Mouse (Mus musculus): ENCODE results near the gene Hnrnpm.
"Not testable (repeated sequence)": the region's sequence is repeated elsewhere in the genome, so short reads cannot be mapped to it uniquely, and the experiment has no call there.

The Hnrnpm gene

DNA sequence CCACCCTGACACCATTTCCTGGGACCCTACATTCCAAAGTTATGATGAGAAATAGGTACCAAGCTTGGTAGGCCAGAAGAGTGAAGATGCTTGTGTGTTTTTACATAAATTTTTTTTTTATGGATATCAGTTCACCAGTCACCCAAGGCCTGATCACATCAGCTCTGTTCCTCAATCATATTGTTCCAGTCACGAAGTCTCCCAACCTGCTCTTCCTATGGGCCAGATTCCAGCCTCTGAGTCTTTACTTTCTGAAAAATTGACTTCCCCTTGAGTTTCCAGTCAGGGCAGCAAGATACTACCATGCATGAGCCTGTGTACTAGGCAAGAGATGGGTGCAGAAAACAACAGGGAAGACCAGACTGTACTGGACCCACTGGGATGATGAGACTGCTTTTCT, at the start of gene Hnrnpm:
TSS of gene Hnrnpm (minus strand) at position 101 of the 400 bp plus-strand sequence.
- no peak for DNase-seq (ENCODE audit: low read depth, low spot score)

- not testable (repeated sequence) for DNase-seq (ENCODE audit: low read depth, low spot score)
These were observed 46.9 kb upstream of the Hnrnpm start for GRCm38 (mm10) chr17:33733526-33733925.

DNA sequence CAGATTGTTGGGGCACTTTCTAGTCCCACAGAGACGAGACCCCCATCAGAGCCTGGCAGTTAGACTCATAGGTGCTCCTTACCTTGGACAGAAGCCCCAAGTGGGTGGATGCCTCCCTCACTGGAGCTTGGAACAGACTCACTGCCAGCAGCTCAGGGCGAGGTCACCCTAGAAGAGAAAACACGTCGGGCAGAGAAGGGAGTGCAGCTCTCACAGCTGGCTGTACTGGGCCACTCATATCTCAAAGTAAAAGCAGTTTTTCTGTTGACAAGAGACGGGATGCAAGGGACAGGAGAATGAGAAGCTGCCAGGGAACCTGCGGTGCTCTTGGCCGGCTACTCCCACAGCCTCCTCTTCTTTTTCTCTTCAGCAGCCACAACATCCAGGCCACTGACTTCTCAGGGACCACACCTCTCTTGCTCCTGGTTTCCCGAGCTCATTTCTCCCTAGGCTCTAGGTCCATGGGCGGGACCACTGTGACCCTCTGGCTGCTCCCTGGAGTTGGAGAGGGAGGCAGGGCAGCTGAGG, 46.0 kb upstream of the Hnrnpm start:
- not testable (repeated sequence) for DNase-seq (ENCODE audit: low read depth, low spot score)

GRCm38 (mm10) chr17:33729215-33729614, 42.6 kb upstream of the Hnrnpm start:
- peak; percentile 17 for DNase-seq (ENCODE audit: low read depth, low spot score)

- DNase-seq (ENCODE audit: low read depth, low spot score), result no peak
These were observed 41.7 kb upstream of the Hnrnpm start for GRCm38 (mm10) chr17:33728396-33728795.

- no peak for DNase-seq (ENCODE audit: low read depth, low spot score)
These were observed 33.2 kb upstream of the Hnrnpm start for GRCm38 (mm10) chr17:33719736-33720378.

GRCm38 (mm10) chr17:33718944-33719725, 32.5 kb upstream of the Hnrnpm start:
- no peak for DNase-seq (ENCODE audit: low read depth, low spot score)

DNA sequence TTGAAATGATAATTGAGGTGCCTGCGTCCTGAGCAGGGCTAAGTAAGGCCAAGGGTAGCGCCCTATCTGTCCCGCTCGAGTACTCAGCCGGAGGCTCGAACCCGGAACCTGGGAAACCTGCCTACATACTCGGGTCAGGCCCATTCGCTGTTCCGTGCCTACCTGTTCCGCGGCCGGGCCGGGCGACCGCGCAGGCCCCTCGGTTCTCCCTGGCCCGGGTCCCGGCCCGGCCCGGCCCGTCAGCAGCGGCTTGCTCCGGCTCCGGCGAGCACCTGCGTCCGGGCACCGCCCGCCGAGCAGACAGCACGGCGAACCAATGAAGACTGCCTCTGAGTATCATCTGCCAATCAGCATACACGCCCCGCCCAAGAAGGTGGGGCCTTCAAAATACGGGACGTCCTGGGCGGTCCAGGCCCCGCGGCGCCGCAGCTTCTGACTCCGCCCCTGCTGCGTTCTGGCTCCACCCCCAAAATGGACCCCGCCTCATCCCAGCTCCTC, 31.8 kb upstream of the Hnrnpm start, which contains the start of gene March2:
TSS of gene March2 (minus strand) at position 287 of the 498 bp plus-strand sequence.
- DNase-seq (ENCODE audit: low read depth, low spot score), result peak; percentile 97

GRCm38 (mm10) chr17:33717982-33718381, 31.3 kb upstream of the Hnrnpm start:
- no peak for DNase-seq (ENCODE audit: low read depth, low spot score)

- DNase-seq (ENCODE audit: low read depth, low spot score), result no peak
These were observed 30.6 kb upstream of the Hnrnpm start for GRCm38 (mm10) chr17:33717246-33717645.

DNA sequence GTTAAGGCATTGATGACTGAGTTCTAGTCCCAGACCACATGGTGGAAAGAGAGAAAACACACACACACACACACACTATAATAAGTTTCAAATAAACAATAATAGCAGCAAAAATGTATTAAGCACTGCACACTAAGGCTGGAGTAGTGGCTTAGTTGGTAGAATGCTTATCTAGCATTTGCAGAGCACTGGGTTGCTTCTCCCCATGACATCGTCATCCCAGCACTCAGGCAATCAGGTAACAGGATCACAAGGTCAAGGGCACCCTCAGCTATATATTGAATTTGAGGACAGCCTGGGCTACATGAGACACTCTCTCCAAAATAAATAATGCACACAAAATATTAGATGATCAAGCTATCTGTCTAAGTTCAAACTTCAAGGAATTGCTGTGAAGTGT, 28.1 kb upstream of the Hnrnpm start:
- DNase-seq (ENCODE audit: low read depth, low spot score), result no peak

- no peak for DNase-seq (ENCODE audit: low read depth, low spot score)
These were observed 26.6 kb upstream of the Hnrnpm start for GRCm38 (mm10) chr17:33713271-33713670.

GRCm38 (mm10) chr17:33709834-33710233, 23.2 kb upstream of the Hnrnpm start:
- DNase-seq (ENCODE audit: low read depth, low spot score), result no peak

DNA sequence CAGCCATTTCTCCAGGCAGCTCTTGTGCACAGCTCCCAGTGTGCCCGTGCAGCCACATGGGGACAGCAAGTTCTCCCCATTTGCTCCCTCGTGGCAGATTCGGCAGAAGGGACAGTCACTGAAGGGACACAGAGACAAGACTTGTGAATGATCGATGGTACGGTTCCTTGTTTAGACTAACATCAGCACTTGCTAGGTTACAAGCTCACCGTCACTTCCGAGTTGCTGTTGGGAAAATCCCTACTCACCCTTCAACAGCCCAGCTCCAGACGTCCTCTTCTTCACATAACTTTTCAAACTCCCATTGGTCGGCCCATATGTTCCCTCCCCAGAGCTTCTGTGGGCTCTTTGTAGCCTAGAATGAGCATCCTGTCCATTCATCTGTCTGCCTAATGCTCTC, 16.4 kb upstream of the Hnrnpm start:
- DNase-seq (ENCODE audit: low read depth, low spot score), result no peak

DNA sequence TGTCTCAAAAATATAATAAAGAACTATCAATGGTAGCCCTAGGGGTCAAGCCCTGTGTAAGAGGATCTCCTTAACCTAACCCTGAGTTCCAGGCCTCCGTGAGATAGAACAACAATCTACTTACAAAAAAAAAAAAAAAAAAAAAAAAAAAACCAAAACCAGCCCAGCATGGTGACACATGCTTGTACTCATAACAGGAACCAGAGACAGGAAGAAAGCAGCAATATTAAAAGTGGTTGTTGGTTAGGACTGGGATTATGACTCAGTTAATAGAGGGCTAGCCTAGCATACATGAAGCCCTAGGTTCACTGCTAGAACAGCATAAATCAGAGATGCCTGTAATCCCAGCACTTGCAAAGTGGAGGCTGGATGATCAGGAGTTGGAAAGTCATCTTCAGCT, 15.5 kb upstream of the Hnrnpm start:
- no peak for DNase-seq (ENCODE audit: low read depth, low spot score)

DNA sequence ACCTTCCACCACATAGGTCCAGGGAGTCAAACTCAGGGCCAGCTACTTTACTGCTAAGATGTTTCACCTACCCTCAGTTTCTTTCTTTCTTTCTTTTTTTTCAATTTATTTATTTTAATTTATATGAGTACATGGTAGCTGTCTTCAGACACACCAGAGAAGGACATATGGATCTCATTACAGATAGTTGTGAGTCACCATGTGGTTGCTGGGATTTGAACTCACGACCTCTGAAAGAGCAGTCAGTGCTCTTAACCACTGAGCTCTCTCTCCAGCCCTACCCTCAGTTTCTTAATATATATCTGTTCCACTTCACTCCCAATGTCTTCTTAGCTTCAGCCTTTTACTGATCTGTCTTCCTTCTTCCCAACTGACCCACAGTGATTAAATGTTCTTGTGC, 8.8 kb upstream of the Hnrnpm start:
- DNase-seq (ENCODE audit: low read depth, low spot score), result no peak

DNA sequence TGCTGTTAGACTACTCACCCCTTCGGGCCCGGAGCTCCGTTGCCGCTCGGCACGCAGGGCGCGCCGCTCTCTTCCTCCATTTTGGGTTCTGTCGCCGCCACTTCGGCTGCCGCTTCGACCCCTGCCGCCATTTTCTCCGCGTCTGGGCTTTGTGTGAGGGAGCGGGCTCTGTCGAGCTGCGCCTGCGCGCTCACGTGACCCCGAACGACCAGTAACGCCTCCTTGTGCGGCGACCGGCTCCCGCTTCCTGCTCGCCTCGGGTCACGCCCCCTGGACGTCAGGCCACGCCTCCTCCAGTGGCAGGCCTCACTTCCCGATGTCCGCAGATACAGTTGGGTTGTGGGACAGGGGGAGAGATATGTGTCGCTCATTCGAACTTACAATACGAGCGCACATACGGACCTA, 1.4 kb downstream of the Hnrnpm start:
- peak; percentile 98 for DNase-seq (ENCODE audit: low read depth, low spot score)

GRCm38 (mm10) chr17:33684671-33685231, 1.9 kb downstream of the Hnrnpm start:
- peak; percentile 76 for DNase-seq (ENCODE audit: low read depth, low spot score)

GRCm38 (mm10) chr17:33681767-33682166, 4.9 kb downstream of the Hnrnpm start:
- DNase-seq (ENCODE audit: low read depth, low spot score), result no peak

DNA sequence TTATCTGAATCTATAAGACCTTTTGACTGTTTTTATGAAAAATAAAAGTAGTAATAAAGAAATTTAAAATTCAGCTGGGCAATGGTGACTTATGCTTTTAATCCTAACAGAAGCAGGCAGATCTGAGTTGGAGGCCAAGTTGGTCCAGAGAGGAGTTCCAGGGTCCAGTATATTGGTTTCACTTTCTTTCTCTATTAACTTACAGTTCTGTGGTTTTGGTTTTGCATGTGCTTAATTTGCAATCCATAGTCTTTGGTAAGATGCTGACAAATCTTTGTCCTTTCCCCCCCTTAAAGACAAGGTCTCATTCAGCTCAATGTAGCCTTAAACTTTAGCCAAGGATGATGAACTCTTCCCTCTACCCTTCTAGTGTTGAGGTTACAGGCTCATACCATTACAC, 7.9 kb downstream of the Hnrnpm start:
- DNase-seq (ENCODE audit: low read depth, low spot score), result no peak

- DNase-seq (ENCODE audit: low read depth, low spot score), result no peak
These were observed 10.6 kb downstream of the Hnrnpm start for GRCm38 (mm10) chr17:33676086-33676485.

DNA sequence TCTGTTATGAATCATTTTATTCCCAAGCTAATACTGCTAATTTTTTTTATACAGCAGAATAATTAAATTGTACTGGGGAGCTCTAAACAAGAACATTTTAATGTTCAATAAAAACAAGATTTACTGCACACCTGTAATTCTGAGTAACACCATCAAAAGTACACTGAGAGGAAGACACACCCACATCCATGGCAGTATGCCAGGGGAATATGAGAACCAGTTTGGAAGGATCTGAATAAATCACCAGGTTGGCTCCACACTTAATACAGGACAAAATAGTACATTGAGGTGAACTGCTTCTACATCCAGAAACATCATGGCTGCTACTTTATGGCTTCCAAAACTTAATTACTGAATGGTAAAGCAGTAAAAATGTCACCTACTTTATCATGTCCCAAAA, 11.2 kb downstream of the Hnrnpm start:
- DNase-seq (ENCODE audit: low read depth, low spot score), result no peak

Measured in ES-CJ7 (cell line).